Mouse (Mus musculus) thymus, adult 2 months (tissue): ENCODE data around the gene Jmjd7. TPM values are rescaled to one million over a fixed set of nuclear protein-coding genes. Genes with fewer than 3 reads are reported as not detected.

Experiments used
- DNase-seq: peaks from one replicate; pipeline ENCODE4 v3.0.0; 2021
- H3K27ac ChIP-seq: fragments of 200-500 bp; 2 replicates; pipeline ENCODE4 v1.5.1; 2012; ENCODE audit warnings: low read length, control low read depth; ENCODE audit not compliant: control insufficient read depth, insufficient read depth
- H3K27me3 ChIP-seq: fragments of 200-500 bp; 2 replicates; pipeline ENCODE4 v1.6.1; 2012; ENCODE audit warnings: mild to moderate bottlenecking, low read length, moderate library complexity, mixed read lengths; ENCODE audit not compliant: control insufficient read depth, insufficient read depth
- H3K36me3 ChIP-seq: fragments of 200-500 bp; 2 replicates; pipeline ENCODE4 v1.6.1; 2012; ENCODE audit warnings: mild to moderate bottlenecking, low read length, moderate library complexity; ENCODE audit not compliant: control insufficient read depth, insufficient read depth
- H3K4me1 ChIP-seq: fragments of 200-500 bp; replicated peaks from 2 replicates; pipeline ENCODE4 v1.6.1; 2012; ENCODE audit warnings: low read length; ENCODE audit not compliant: control insufficient read depth, insufficient read depth
- H3K4me3 ChIP-seq: fragments of 200-500 bp; 2 replicates; pipeline ENCODE4 v1.5.1; 2012; ENCODE audit warnings: mild to moderate bottlenecking, low read length, control low read depth, moderate library complexity; ENCODE audit not compliant: control insufficient read depth, insufficient read depth
- CTCF ChIP-seq: fragments of 200-500 bp; IDR thresholded peaks from 2 replicates; pipeline ENCODE4 v1.5.1; 2012; ENCODE audit warnings: mild to moderate bottlenecking, control low read depth, low read length, moderate library complexity, borderline replicate concordance; ENCODE audit not compliant: control insufficient read depth, poor library complexity, insufficient read depth; ENCODE audit errors: extremely low read depth
- POLR2A ChIP-seq: fragments of 200-500 bp; IDR thresholded peaks from 2 replicates; pipeline ENCODE4 v1.6.1; 2012; ENCODE audit warnings: mild to moderate bottlenecking, low read length, control low read depth, moderate library complexity; ENCODE audit not compliant: control insufficient read depth, poor library complexity, insufficient read depth; ENCODE audit errors: extremely low read depth
- WGBS: fragments of 180-500 bp; shearing (Covaris S2); methylation state at CpG from one replicate; pipeline ENCODE4 v1.1.7; 2018; 5-methylcytosine and 5-hydroxymethylcytosine counted together
- polyA plus RNA-seq: library from polyadenylated mRNA; depleted of rRNA; stranded (reverse); fragments of >200 nt; gene quantifications from 2 replicates; pipeline ENCODE4 v1.2.3, GENCODE M21; 2012; rRNA removed

Gene Jmjd7
- polyA plus RNA-seq, 1 experiment = 15.5 TPM

GRCm38 (mm10) chr2:120076076-120076705 lies 48.9 kb downstream of the Jmjd7 start:
- Histone ChIP-seq H3K27me3 (no peaks in the 10 kb centered on the region), H3K27ac (no peak overlapping the region), H3K4me1 (0 out of 2 replicates have a peak, but pooled peaks cover 4% of the 10 kb centered on the region), H3K36me3 (no peaks in the 10 kb centered on the region), H3K4me3 (0 out of 2 replicates have a peak overlapping the region, but pooled peaks have one; percentile 12)
- TF ChIP-seq POLR2A = no peak
- TF ChIP-seq CTCF = peak; percentile 58; the same call in 1 of the 2 replicates
- 4% methylated on average over 36 of the region's 36 CpGs for WGBS
- DNase-seq = peak; percentile 50

Other genes starting within 250 kb of the Jmjd7 start
- 54.6 and 64.4 TPM in 2 replicates for gene Rpap1, start 239.9 kb upstream of the Jmjd7 start, polyA plus RNA-seq
- 6.5 and 7.1 TPM in 2 replicates for gene Tyro3, start 229.8 kb upstream of the Jmjd7 start, polyA plus RNA-seq
- gene Mga, start 130.3 kb upstream of the Jmjd7 start, polyA plus RNA-seq = 47.4 and 50.6 TPM in 2 replicates
- 15.5 and 15.7 TPM in 2 replicates for gene Mapkbp1, start 54.8 kb upstream of the Jmjd7 start, polyA plus RNA-seq
- 7.0 and 8.8 TPM in 2 replicates for gene Gm28042, start within 50 bp of the Jmjd7 start, polyA plus RNA-seq
- 7.7 and 11.8 TPM in 2 replicates for gene Pla2g4b, start 5.9 kb downstream of the Jmjd7 start, polyA plus RNA-seq
- 17.6 and 24.3 TPM in 2 replicates for gene Ehd4, start 127.1 kb downstream of the Jmjd7 start, polyA plus RNA-seq
- 0.28 and 0.61 TPM in 2 replicates for gene Pla2g4e, start 217.9 kb downstream of the Jmjd7 start, polyA plus RNA-seq